Mouse (Mus musculus) liver, postnatal 0 days (tissue): ENCODE measurements around the gene Sh3bp4.

Experiments
- CTCF ChIP-seq: sonication (generic); IDR thresholded peaks from 2 replicates; pipeline ENCODE4 v1.5.1; 2016; ENCODE audit warnings: antibody characterized with exemption, low read depth
- EP300 ChIP-seq: IDR thresholded peaks from 2 replicates; pipeline ENCODE4 v1.6.1; 2016; ENCODE audit warnings: antibody characterized with exemption, low read depth, mild to moderate bottlenecking

DNA sequence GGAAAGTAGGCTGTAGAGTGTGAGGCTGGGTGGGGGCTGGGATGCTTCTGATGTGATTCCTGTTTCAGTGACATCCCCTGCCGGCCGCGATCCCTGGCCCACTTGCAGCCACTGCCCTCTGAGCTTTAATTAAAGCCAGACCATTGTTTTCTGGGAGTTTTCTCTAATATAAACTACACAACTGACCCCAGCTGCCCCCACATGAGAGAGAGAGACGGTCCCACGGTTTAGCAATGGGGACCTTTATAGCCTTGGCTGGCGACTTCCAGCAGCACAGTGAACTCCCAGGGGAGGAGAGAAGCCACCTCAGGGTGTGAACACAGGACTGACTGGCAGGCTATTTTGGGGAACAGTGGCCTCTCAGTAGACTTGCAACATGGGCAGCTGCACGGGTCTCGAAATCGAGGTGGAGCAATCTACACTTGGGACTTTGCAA is 96.6 kb downstream of the Sh3bp4 start:
- TF ChIP-seq CTCF (no peak), EP300 (no peak)
